Mouse (Mus musculus) midbrain, embryonic 14.5 days (tissue): ENCODE measurements around the gene Padi2. TPM values are rescaled to one million over a fixed set of nuclear protein-coding genes. Genes with fewer than 3 reads are reported as not detected.

Experiments
- ATAC-seq: fragments of 200-750 bp; cut with Nextera tagmentation; 2 replicates; pipeline ENCODE4 v1.8.0; 2017; ENCODE audit warnings: moderate number of reproducible peaks, moderate library complexity; ENCODE audit not compliant: low FRiP score, low TSS enrichment
- DNase-seq: peaks from one replicate; pipeline ENCODE4 v3.0.0-alpha.2; 2015
- H3K27ac ChIP-seq: fragments of 300-500 bp; sonication (generic); replicated peaks from 2 replicates; pipeline ENCODE4 v1.5.1; 2014; ENCODE audit warnings: mild to moderate bottlenecking, low read depth, low read length, moderate library complexity
- H3K27me3 ChIP-seq: fragments of 300-500 bp; sonication (generic); 2 replicates; pipeline ENCODE4 v1.6.1; 2014; ENCODE audit warnings: low read length, control low read depth, mixed read lengths; ENCODE audit not compliant: control insufficient read depth, insufficient read depth
- H3K36me3 ChIP-seq: fragments of 300-500 bp; sonication (generic); 2 replicates; pipeline ENCODE4 v1.6.1; 2014; ENCODE audit warnings: low read length, control low read depth; ENCODE audit not compliant: control insufficient read depth, insufficient read depth
- H3K4me1 ChIP-seq: fragments of 300-500 bp; sonication (generic); 2 replicates; pipeline ENCODE4 v1.6.1; 2014; ENCODE audit warnings: mild to moderate bottlenecking, antibody characterized with exemption, low read length, control low read depth; ENCODE audit not compliant: control insufficient read depth, insufficient read depth
- H3K4me2 ChIP-seq: fragments of 300-500 bp; sonication (generic); 2 replicates; pipeline ENCODE4 v1.6.1; 2014; ENCODE audit warnings: mild to moderate bottlenecking, low read length, moderate library complexity
- H3K4me3 ChIP-seq: fragments of 300-500 bp; sonication (generic); replicated peaks from 2 replicates; pipeline ENCODE4 v1.5.1; 2014; ENCODE audit warnings: low read depth, low read length
- H3K9ac ChIP-seq: fragments of 300-500 bp; sonication (generic); replicated peaks from 2 replicates; pipeline ENCODE4 v1.6.1; 2014; ENCODE audit warnings: mild to moderate bottlenecking, low read length, moderate library complexity
- H3K9me3 ChIP-seq: fragments of 300-500 bp; sonication (generic); 2 replicates; pipeline ENCODE4 v1.6.1; 2016; ENCODE audit warnings: low read length, control low read depth, mixed read lengths; ENCODE audit not compliant: control insufficient read depth
- WGBS: fragments of 180-500 bp; shearing (Covaris S2); extraction: QIAGEN DNeasy Blood & Tissue Kit; methylation state at CpG from one replicate; pipeline ENCODE4 v1.1.7; 2014; 5-methylcytosine and 5-hydroxymethylcytosine counted together
- polyA plus RNA-seq: library from polyadenylated mRNA; unstranded; fragments of >200 nt; fragmentation: Nextera tagmentation; extraction: Ambion mirVana; gene quantifications from 2 replicates; pipeline ENCODE4 v1.2.1, GENCODE M21; 2014

The Padi2 gene
- polyA plus RNA-seq, 1 experiment from 2014 or later = 1.7 TPM

DNA sequence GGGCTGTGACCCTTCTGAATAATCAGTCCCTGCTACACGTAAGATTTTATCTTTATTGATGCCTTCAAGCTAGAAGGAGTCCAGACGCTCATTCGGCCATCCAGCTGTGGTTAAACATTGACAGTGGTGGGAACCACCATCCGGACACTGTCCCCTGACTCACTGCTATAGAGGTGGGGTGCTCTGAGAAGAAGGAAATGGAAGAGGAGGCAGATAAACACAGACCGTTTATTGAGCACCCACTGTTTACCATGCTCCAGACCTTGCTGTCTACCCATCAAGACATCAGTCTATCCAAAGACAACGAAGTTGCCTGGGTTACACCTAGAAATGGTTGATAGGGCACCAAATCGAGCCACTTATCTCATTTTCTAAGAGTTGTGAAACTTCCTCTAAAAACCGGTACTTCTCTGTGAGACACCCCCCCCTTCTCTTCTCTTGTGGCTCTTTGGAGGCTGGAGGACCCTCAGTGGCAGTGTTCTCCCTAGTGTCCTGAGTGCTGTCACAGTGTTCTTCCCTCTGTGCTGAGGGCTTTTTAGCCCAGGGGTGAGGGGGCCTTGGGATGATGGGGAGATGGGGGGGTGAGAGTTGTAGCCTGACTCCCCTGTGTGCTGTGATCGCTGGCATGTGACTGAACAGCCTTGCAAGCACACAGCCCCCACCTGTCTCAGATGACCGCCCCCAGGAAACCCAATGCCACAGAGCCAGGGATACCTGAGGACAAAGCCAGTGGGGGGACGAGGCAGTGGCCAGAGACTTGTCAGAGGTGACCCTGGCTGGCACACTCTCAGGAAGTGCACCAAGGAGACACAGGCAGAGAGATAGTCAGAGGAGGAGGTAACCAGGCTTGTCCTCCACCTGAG lies 14.1 kb downstream of the Padi2 start:
- no peak for ATAC-seq
- Histone ChIP-seq H3K9ac (no peak overlapping the region), H3K27ac (no peak overlapping the region), H3K9me3 (no peaks in the 10 kb centered on the region), H3K4me3 (no peak overlapping the region), H3K36me3 (no peaks in the 10 kb centered on the region), H3K4me2 (no peak overlapping the region), H3K4me1 (no peaks in the 10 kb centered on the region), H3K27me3 (no peaks in the 10 kb centered on the region)
- DNase-seq = no peak
- WGBS = 74% methylated on average over 11 of the region's 11 CpGs

DNA sequence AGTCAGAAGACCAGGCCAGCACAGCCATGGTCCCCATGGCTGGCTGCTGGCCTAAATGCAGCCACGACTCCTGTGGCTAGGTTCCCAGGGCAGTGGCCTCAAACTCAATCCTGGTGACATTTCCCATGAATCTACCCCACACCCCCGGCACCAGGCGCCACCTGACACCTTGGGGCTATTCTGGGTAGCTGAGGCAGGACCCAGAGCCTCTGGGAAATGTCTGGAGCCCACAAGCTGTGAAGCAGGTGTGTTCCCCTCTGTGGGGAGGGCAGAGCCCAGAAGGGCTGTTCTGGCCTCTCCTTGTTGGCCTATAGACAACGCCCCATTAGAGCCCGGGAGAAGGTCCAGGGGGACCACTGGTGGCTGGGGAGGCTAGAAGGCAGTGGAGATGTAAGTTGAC lies 16.4 kb downstream of the Padi2 start:
- Histone ChIP-seq H3K9ac (no peak overlapping the region), H3K4me1 (no peaks in the 10 kb centered on the region), H3K4me3 (no peak overlapping the region), H3K27me3 (no peaks in the 10 kb centered on the region), H3K4me2 (no peak overlapping the region), H3K9me3 (no peaks in the 10 kb centered on the region), H3K27ac (no peak overlapping the region), H3K36me3 (no peaks in the 10 kb centered on the region)
- ATAC-seq = no peak
- WGBS = 89% methylated on average over 5 of the region's 5 CpGs
- DNase-seq = no peak

DNA sequence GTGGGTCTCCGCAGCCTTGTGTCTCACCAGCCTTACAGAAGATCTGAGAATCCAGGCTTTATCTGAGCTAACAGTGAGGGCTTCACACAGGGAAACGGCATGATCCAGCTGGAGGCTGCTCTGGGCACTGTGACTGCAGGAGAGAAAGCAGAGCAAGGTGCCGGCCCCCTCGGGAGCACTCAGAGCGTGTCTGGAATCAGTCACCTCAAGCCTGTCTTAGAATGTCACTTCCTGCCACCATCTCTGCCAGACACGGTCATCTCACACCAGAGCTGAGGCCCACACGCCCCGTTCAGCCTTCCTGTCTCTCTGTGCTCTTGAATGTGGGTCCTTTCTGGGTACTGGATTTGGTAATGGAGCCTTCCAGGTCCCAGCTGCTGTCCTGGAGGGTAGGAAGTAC lies 19.5 kb downstream of the Padi2 start:
- H3K27ac ChIP-seq = no peak overlapping the region
- ATAC-seq (no peak), DNase-seq (no peak)
- no peak overlapping the region for H3K9ac ChIP-seq
- no peak overlapping the region for H3K4me3 ChIP-seq
- no peaks in the 10 kb centered on the region for H3K9me3 ChIP-seq
- 79% methylated on average over 8 of the region's 8 CpGs for WGBS
- H3K4me1 ChIP-seq = no peaks in the 10 kb centered on the region
- H3K27me3 ChIP-seq = no peaks in the 10 kb centered on the region
- H3K36me3 ChIP-seq = no peaks in the 10 kb centered on the region
- no peak overlapping the region for H3K4me2 ChIP-seq

DNA sequence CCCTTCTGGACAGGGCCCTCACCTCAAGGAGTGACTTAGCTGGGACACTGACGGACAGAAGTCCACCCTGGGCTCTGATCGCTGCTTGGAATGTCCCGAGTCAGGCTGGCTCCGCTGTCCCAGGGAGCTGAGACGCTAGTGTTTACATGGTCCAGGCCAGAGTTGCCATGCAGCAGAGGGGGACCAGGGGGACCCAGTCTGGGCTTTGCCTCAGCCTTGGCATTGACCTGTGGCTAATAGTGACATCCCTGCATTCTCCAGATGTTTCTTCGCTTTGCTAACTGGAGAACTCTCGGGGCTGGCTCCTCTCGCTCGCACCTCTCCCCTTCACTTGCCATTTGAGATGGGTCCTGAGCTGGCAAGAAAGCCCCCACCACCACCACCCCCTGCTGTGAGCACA lies 22.2 kb downstream of the Padi2 start:
- H3K4me2 ChIP-seq = no peak overlapping the region
- H3K36me3 ChIP-seq = no peaks in the 10 kb centered on the region
- DNase-seq (no peak), ATAC-seq (no peak)
- H3K27me3 ChIP-seq = no peaks in the 10 kb centered on the region
- H3K9ac ChIP-seq = no peak overlapping the region
- 0 out of 2 replicates have a peak, but pooled peaks cover 4% of the 10 kb centered on the region for H3K4me1 ChIP-seq
- no peak overlapping the region for H3K4me3 ChIP-seq
- WGBS = 93% methylated on average over 9 of the region's 9 CpGs
- H3K9me3 ChIP-seq = no peaks in the 10 kb centered on the region
- H3K27ac ChIP-seq = no peak overlapping the region

DNA sequence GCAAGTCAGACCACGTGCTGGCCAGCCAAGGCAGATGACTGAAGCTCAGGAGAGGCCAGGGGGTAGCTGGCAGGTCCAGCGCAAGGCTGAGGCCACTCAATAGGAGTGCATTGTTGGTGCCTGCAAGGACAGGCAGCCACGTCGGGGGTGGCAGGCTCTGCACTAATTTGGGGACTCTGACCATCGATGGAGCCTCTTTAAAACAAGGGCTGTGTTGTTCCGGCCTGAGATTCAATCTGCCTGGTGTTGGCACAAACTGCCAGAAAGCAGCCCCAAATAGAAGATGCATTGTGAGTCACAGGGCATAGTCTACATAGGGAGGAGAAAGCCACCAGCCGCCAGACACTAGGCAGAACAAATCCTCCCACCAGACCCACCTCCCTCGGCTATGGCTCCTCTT lies 23.6 kb downstream of the Padi2 start:
- WGBS = 68% methylated on average over 8 of the region's 8 CpGs
- 0 out of 2 replicates have a peak, but pooled peaks cover 4% of the 10 kb centered on the region for H3K4me1 ChIP-seq
- H3K4me2 ChIP-seq = no peak overlapping the region
- DNase-seq (peak; percentile 34), ATAC-seq (no peak)
- no peaks in the 10 kb centered on the region for H3K27me3 ChIP-seq
- no peak overlapping the region for H3K9ac ChIP-seq
- H3K9me3 ChIP-seq = no peaks in the 10 kb centered on the region
- H3K27ac ChIP-seq = no peak overlapping the region
- no peaks in the 10 kb centered on the region for H3K36me3 ChIP-seq
- H3K4me3 ChIP-seq = no peak overlapping the region

DNA sequence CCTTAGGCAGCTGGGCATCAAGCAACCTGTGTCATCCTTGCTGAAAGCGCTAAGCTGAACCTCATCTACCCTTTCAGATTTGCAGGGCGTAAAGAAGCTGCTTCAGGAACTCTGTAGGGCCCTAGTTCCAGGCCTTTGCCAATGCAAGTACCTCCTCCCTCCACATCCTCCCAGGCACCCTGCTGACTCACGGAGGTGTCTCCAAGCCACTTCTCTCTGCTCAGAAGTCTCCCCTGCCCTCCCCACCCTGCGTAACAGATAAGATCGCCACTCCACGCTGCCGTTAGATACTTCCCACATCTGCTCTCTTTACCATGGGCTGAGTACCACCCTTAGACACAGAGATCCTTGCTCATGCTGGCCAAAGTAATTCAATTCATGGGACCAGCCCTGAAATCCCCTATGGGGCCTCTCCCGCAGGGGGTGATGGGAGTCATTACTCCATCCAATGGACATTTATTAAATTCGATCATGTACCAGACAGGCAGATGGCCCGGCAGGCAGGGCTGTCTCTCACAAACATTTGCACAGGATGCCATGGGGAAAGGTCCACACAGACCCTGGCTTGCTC lies 24.8 kb downstream of the Padi2 start:
- H3K27me3 ChIP-seq = no peaks in the 10 kb centered on the region
- no peak overlapping the region for H3K9ac ChIP-seq

DNA sequence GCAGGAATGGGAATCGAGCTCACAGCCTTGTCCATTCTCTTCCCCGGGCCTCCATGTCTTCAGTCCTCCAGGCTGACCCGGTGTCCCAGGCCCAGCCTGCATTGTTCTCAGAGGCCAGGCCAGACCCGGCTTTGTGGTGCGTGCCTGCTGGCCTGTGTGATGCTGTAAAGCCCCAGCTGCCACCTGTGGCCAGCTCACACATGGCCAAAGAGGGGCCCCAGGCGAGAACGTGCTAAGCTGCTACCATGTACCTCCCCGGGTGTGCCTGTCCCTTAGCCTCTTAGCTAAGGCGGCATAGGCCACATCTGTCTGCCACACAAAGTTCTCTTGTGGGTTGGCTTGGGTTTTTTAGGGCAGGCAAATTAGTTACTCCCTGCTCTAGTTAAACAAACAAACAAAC lies 29.5 kb downstream of the Padi2 start:
- ATAC-seq = no peak

More for the DNA sequence above, 24.8 kb downstream of the Padi2 start:
- no peaks in the 10 kb centered on the region for H3K36me3 ChIP-seq
- ATAC-seq (no peak), DNase-seq (no peak)
- no peak overlapping the region for H3K27ac ChIP-seq
- no peak overlapping the region for H3K4me3 ChIP-seq
- 75% methylated on average over 10 of the region's 10 CpGs for WGBS
- 0 out of 2 replicates have a peak, but pooled peaks cover 4% of the 10 kb centered on the region for H3K4me1 ChIP-seq
- H3K9me3 ChIP-seq = no peaks in the 10 kb centered on the region
- H3K4me2 ChIP-seq = no peak overlapping the region

DNA sequence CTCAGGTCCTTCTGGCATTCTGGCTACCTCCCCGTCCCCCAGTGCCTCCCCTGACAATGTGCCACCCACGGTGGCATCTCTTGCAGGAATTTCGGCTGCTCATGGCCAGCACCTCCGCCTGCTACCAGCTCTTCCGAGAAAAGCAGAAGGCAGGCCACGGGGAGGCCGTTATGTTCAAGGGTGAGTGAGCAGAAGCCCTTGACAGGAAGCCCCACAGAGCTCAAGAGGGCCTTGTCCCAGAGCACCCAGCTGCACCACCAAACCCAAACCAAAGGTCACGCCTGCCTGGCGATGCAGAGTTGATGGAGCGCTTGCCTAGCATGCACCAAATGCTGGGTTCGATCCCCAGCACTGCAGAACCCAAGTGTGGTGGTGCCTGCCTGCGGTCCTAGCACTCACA lies 38.2 kb downstream of the Padi2 start:
- 90% methylated on average over 12 of the region's 12 CpGs for WGBS
- Histone ChIP-seq H3K9me3 (no peaks in the 10 kb centered on the region), H3K4me2 (no peak overlapping the region)

More for the DNA sequence above, 29.5 kb downstream of the Padi2 start:
- H3K27me3 ChIP-seq = no peaks in the 10 kb centered on the region
- no peak overlapping the region for H3K27ac ChIP-seq
- H3K4me3 ChIP-seq = no peak overlapping the region
- no peaks in the 10 kb centered on the region for H3K9me3 ChIP-seq
- DNase-seq = no peak
- H3K4me2 ChIP-seq = no peak overlapping the region
- 56% methylated on average over 9 of the region's 9 CpGs for WGBS
- H3K4me1 ChIP-seq = 0 out of 2 replicates have a peak, but pooled peaks cover 4% of the 10 kb centered on the region
- no peak overlapping the region for H3K9ac ChIP-seq
- H3K36me3 ChIP-seq = no peaks in the 10 kb centered on the region

DNA sequence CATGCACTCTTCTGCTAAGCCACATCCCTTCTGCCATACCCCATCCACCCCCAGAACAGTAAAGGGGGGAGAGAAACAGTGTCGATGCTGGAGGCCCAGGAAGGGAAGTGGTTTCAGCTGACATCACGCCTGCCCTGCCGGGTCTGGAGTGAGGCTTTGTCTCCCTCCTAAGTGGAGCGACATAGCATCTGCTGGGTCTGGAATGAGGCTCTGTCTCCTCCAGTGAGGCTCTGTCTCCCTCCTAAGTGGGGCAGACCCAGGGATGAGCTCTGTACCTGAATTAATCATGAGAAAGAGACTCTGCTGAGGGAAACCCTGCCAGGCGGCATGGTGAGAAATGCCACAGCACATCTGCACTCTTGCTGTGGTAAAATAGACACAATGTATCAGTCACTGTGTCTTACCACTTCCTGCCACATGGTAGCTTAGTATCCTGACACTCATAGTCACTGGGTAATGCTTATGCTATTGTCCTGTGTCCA lies 38.9 kb downstream of the Padi2 start:
- no peaks in the 10 kb centered on the region for H3K36me3 ChIP-seq
- no peaks in the 10 kb centered on the region for H3K9me3 ChIP-seq
- 84% methylated on average over 5 of the region's 5 CpGs for WGBS
- ATAC-seq (no peak), DNase-seq (no peak)
- H3K27me3 ChIP-seq = no peaks in the 10 kb centered on the region
- H3K4me3 ChIP-seq = no peak overlapping the region
- H3K27ac ChIP-seq = no peak overlapping the region
- no peak overlapping the region for H3K9ac ChIP-seq
- no peak overlapping the region for H3K4me2 ChIP-seq
- no peaks in the 10 kb centered on the region for H3K4me1 ChIP-seq

More for the DNA sequence above, 38.2 kb downstream of the Padi2 start:
- Histone ChIP-seq H3K27me3 (no peaks in the 10 kb centered on the region), H3K36me3 (no peaks in the 10 kb centered on the region), H3K9ac (no peak overlapping the region), H3K27ac (no peak overlapping the region), H3K4me1 (no peaks in the 10 kb centered on the region), H3K4me3 (no peak overlapping the region)
- ATAC-seq (no peak), DNase-seq (no peak)
